Mouse (Mus musculus) heart, embryonic 12.5 days (tissue): ENCODE measurements around the gene Chrm4. TPM values are rescaled to one million over a fixed set of nuclear protein-coding genes. Genes with fewer than 3 reads are reported as not detected.

ENCODE experiments used
- ATAC-seq: fragments of 200-750 bp; cut with Nextera tagmentation; 2 replicates; pipeline ENCODE4 v1.8.0; 2017; ENCODE audit warnings: moderate TSS enrichment, moderate library complexity; ENCODE audit not compliant: insufficient number of reproducible peaks, low FRiP score
- H3K27ac ChIP-seq: fragments of 300-500 bp; sonication (generic); 2 replicates; pipeline ENCODE4 v1.5.1; 2016; ENCODE audit warnings: mild to moderate bottlenecking, moderate library complexity; ENCODE audit not compliant: poor library complexity, severe bottlenecking
- H3K27me3 ChIP-seq: fragments of 300-500 bp; sonication (generic); replicated peaks from 2 replicates; pipeline ENCODE4 v1.6.1; 2016; ENCODE audit warnings: mild to moderate bottlenecking, moderate library complexity
- H3K36me3 ChIP-seq: fragments of 300-500 bp; sonication (generic); 2 replicates; pipeline ENCODE4 v1.6.1; 2016; ENCODE audit warnings: mild to moderate bottlenecking, moderate library complexity
- H3K4me1 ChIP-seq: fragments of 300-500 bp; sonication (generic); replicated peaks from 2 replicates; pipeline ENCODE4 v1.6.1; 2016; ENCODE audit warnings: mild to moderate bottlenecking
- H3K4me2 ChIP-seq: fragments of 300-500 bp; sonication (generic); 2 replicates; pipeline ENCODE4 v1.6.1; 2016; ENCODE audit warnings: mild to moderate bottlenecking, moderate library complexity
- H3K4me3 ChIP-seq: fragments of 300-500 bp; sonication (generic); 2 replicates; pipeline ENCODE4 v1.5.1; 2016; ENCODE audit warnings: mild to moderate bottlenecking
- H3K9ac ChIP-seq: fragments of 300-500 bp; sonication (generic); 2 replicates; pipeline ENCODE4 v1.6.1; 2016; ENCODE audit warnings: mild to moderate bottlenecking, moderate library complexity
- H3K9me3 ChIP-seq: fragments of 300-500 bp; sonication (generic); replicated peaks from 2 replicates; pipeline ENCODE4 v1.6.1; 2016; ENCODE audit warnings: mild to moderate bottlenecking, moderate library complexity
- WGBS: fragments of 180-500 bp; shearing (Covaris S2); methylation state at CpG from one replicate; pipeline ENCODE4 v1.1.7; 2016; 5-methylcytosine and 5-hydroxymethylcytosine counted together
- polyA plus RNA-seq: library from polyadenylated mRNA; unstranded; fragments of >200 nt; fragmentation: Nextera tagmentation; extraction: Ambion mirVana; gene quantifications from 2 replicates; pipeline ENCODE4 v1.2.1, GENCODE M21; 2016

Chrm4 gene
- polyA plus RNA-seq, 1 experiment from 2014 or later = 0.15 TPM

GRCm38 (mm10) chr2:91958049-91958448, 31.0 kb downstream of the Chrm4 start:
- Histone ChIP-seq H3K36me3 (0 out of 2 replicates have a peak, but pooled peaks cover 3% of the 10 kb centered on the region), H3K9me3 (no peaks in the 10 kb centered on the region), H3K4me1 (peaks cover 94% of the 10 kb centered on the region), H3K27me3 (no peaks in the 10 kb centered on the region), H3K9ac (0 out of 2 replicates have a peak overlapping the region, but pooled peaks have one; percentile 1), H3K4me2 (no peak overlapping the region), H3K4me3 (no peak overlapping the region), H3K27ac (peak overlapping the region; percentile 90)
- 81% methylated on average over 8 of the region's 8 CpGs for WGBS
- no peak for ATAC-seq

GRCm38 (mm10) chr2:91958701-91959457, 31.8 kb downstream of the Chrm4 start:
- H3K4me1 ChIP-seq = peaks cover 88% of the 10 kb centered on the region
- ATAC-seq = no peak
- no peak overlapping the region for H3K4me3 ChIP-seq
- 40% methylated on average over 10 of the region's 10 CpGs for WGBS
- H3K27ac ChIP-seq = peak overlapping the region; percentile 34; the same call in 1 of the 2 replicates
- no peaks in the 10 kb centered on the region for H3K9me3 ChIP-seq
- 0 out of 2 replicates have a peak overlapping the region, but pooled peaks have one; percentile 41 for H3K9ac ChIP-seq
- H3K4me2 ChIP-seq = no peak overlapping the region; the same call in 1 of the 2 replicates
- no peaks in the 10 kb centered on the region for H3K27me3 ChIP-seq
- H3K36me3 ChIP-seq = 0 out of 2 replicates have a peak, but pooled peaks cover 3% of the 10 kb centered on the region

- Histone ChIP-seq H3K27ac (peak overlapping the region; percentile 34; the same call in 1 of the 2 replicates), H3K9ac (peak overlapping the region; percentile 41; the same call in 1 of the 2 replicates), H3K4me1 (peaks cover 88% of the 10 kb centered on the region), H3K4me2 (no peak overlapping the region), H3K36me3 (0 out of 2 replicates have a peak, but pooled peaks cover 3% of the 10 kb centered on the region), H3K27me3 (no peaks in the 10 kb centered on the region), H3K9me3 (no peaks in the 10 kb centered on the region), H3K4me3 (no peak overlapping the region)
- WGBS = 78% methylated on average over 11 of the region's 11 CpGs
- no peak for ATAC-seq
Observed at GRCm38 (mm10) chr2:91959544-91960410, 32.7 kb downstream of the Chrm4 start.

GRCm38 (mm10) chr2:91960459-91960858, 33.4 kb downstream of the Chrm4 start:
- H3K4me1 ChIP-seq = peaks cover 88% of the 10 kb centered on the region
- ATAC-seq = no peak
- H3K4me3 ChIP-seq = no peak overlapping the region
- H3K36me3 ChIP-seq = 0 out of 2 replicates have a peak, but pooled peaks cover 3% of the 10 kb centered on the region
- WGBS = 89% methylated on average over 5 of the region's 5 CpGs
- H3K9ac ChIP-seq = 0 out of 2 replicates have a peak overlapping the region, but pooled peaks have one; percentile 41
- H3K27me3 ChIP-seq = no peaks in the 10 kb centered on the region
- H3K4me2 ChIP-seq = no peak overlapping the region
- no peaks in the 10 kb centered on the region for H3K9me3 ChIP-seq
- no peak overlapping the region for H3K27ac ChIP-seq

DNA sequence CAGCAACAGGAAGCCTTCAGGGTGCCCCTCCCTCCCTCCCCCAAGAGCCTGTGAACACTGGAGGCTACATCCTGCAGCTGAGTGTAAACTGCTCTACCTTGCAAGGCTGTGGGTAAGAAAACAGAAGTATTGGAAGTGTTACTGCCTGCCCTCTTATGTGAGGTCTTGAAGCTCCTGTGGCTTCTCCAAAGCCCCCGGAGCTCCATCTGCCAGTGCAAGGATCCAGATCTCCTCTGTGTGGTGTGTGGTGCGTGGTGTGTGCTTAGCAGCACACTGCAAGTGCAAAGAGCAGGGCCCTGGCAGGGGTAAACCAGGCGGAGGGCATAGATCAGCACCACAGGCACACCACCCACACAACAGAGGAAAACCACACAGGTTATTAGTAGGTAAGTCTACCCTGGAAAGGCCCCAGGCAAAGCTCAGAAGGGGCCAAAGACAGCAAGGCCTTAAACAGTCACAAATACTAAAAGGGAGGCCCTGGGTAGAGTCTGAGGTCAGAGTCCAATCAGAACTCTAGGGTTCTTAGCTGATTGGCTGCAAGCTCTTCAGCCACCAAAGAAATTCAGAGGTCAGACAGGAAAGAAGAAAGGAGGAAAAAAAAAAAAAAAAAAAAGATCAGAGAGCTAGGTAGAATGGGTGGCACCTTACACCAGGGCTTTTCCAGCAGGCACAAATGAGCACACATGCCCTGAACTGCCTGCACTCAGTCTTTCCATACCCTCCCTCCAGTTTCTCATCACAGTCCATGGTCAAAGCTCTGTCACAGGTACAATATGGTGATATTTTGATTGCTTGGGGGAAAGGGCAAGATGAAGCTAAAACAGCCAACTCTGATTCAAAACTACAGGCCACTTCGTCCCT, 35.1 kb downstream of the Chrm4 start:
- H3K4me3 ChIP-seq = peak overlapping the region; percentile 89
- H3K9ac ChIP-seq = peak overlapping the region; percentile 94
- WGBS = 45% methylated on average over 4 of the region's 4 CpGs
- ATAC-seq = no peak
- peak overlapping the region; percentile 6; the same call in 1 of the 2 replicates for H3K27ac ChIP-seq
- no peaks in the 10 kb centered on the region for H3K27me3 ChIP-seq
- no peaks in the 10 kb centered on the region for H3K9me3 ChIP-seq
- peak overlapping the region; percentile 96 for H3K4me2 ChIP-seq
- peaks cover 82% of the 10 kb centered on the region for H3K4me1 ChIP-seq
- H3K36me3 ChIP-seq = 0 out of 2 replicates have a peak, but pooled peaks cover 3% of the 10 kb centered on the region

DNA sequence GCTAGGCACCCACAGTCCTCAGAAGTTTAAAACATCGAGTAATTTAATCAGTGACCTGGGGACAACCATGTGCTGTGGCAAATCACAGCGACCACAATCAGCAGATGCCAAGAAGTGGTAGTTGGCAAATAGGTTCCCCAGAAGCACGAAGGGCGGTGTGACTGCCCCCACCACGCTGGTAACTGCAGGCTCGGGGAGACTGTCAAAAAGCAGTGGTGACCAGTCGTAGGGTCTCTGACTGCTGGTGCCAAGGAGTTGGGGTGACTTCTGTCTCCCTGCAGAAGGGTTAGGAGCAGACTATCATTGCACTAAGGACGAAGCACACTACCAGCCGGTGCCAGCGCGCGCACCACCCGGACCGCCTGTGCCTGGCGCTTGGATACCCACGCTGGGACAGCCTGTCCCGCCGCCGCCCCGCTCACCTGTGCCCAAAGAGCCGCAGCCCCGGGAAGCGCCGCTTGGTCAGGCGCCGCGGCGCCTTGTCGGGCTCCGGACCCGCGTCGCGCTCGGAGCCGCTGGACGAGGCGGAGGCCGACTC, 35.9 kb downstream of the Chrm4 start:
- Histone ChIP-seq H3K9ac (peak overlapping the region; percentile 94), H3K36me3 (0 out of 2 replicates have a peak, but pooled peaks cover 3% of the 10 kb centered on the region), H3K4me2 (peak overlapping the region; percentile 96), H3K9me3 (no peaks in the 10 kb centered on the region), H3K4me1 (peaks cover 74% of the 10 kb centered on the region), H3K4me3 (peak overlapping the region; percentile 89), H3K27me3 (no peaks in the 10 kb centered on the region), H3K27ac (peak overlapping the region; percentile 80)
- ATAC-seq = peak; percentile 23
- WGBS = under 1% methylated on average over 39 of the region's 39 CpGs

DNA sequence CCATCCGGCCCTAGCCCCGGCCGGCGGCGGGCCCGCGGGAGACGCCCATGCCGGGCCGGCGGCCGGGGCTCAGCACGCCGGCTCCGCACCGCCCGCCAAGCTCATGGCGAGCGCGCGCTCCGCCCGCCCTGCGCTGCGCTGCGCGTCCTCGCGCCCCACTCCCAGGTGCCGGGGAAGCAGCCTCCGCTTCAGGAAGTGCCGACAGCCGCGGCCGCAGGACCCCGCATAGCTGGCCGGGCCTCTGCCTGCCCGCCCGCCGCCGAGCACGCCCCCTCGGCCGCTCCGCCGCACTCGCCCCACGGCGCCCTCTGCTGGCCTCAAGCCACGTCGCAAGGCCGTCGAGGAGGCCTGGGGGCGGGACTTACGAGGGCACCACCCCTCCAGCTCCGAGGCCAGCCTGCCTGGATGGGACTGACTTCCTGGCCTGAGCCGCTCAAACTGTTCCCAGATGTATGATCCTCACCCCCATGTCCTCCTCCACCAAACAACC, 36.4 kb downstream of the Chrm4 start:
- WGBS = 2% methylated on average over 57 of the region's 57 CpGs
- peak; percentile 92 for ATAC-seq
- Histone ChIP-seq H3K4me2 (peak overlapping the region; percentile 96), H3K4me3 (peak overlapping the region; percentile 89), H3K9me3 (no peaks in the 10 kb centered on the region), H3K27ac (peak overlapping the region; percentile 80), H3K36me3 (0 out of 2 replicates have a peak, but pooled peaks cover 3% of the 10 kb centered on the region), H3K4me1 (peaks cover 75% of the 10 kb centered on the region), H3K9ac (peak overlapping the region; percentile 94), H3K27me3 (no peaks in the 10 kb centered on the region)

- Histone ChIP-seq H3K4me3 (peak overlapping the region; percentile 89), H3K27me3 (no peaks in the 10 kb centered on the region), H3K9me3 (no peaks in the 10 kb centered on the region), H3K4me1 (peaks cover 63% of the 10 kb centered on the region), H3K36me3 (0 out of 2 replicates have a peak, but pooled peaks cover 3% of the 10 kb centered on the region), H3K27ac (peak overlapping the region; percentile 79), H3K9ac (peak overlapping the region; percentile 60), H3K4me2 (peak overlapping the region; percentile 96)
- 41% methylated on average over 3 of the region's 3 CpGs for WGBS
- no peak for ATAC-seq
Observed at GRCm38 (mm10) chr2:91964610-91965204, 37.7 kb downstream of the Chrm4 start.

DNA sequence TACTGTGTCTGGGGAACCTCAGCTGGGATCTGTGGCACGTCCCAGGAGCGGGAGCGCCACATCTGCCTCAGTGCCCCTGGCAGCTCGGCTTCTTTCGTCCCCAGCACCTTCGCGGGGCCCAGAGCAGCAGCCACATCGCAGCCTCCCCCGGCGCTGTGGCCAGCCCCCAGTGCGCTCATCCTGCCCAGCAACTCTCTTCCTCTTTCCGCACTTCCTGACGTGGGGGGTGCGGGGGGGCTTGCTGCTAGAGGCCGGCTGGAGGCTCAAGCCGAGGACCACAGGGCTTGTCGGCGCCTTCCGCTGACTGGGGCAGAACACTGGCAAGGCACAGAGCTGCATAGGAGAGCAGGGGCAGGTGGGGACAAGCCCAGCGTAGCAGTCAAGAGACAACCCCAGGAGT, 38.4 kb downstream of the Chrm4 start:
- Histone ChIP-seq H3K27ac (peak overlapping the region; percentile 79), H3K9me3 (no peaks in the 10 kb centered on the region), H3K4me3 (peak overlapping the region; percentile 89), H3K27me3 (no peaks in the 10 kb centered on the region), H3K9ac (peak overlapping the region; percentile 60), H3K4me1 (peaks cover 56% of the 10 kb centered on the region), H3K4me2 (peak overlapping the region; percentile 96), H3K36me3 (no peaks in the 10 kb centered on the region)
- 0 out of 2 replicates have a peak, but pooled peaks have one; percentile 10 for ATAC-seq
- WGBS = 9% methylated on average over 20 of the region's 20 CpGs
